Mouse (Mus musculus) thymus, adult 2 months (tissue): ENCODE results near the gene Prkaa1.
A peak's percentile ranks its signal among the peaks of the same experiment; 100 is the strongest.

Experiments
- CTCF ChIP-seq: fragments of 200-500 bp; IDR thresholded peaks from 2 replicates; pipeline ENCODE4 v1.5.1; 2012; ENCODE audit warnings: mild to moderate bottlenecking, control low read depth, low read length, moderate library complexity, borderline replicate concordance; ENCODE audit not compliant: control insufficient read depth, poor library complexity, insufficient read depth; ENCODE audit errors: extremely low read depth
- POLR2A ChIP-seq: fragments of 200-500 bp; IDR thresholded peaks from 2 replicates; pipeline ENCODE4 v1.6.1; 2012; ENCODE audit warnings: mild to moderate bottlenecking, low read length, control low read depth, moderate library complexity; ENCODE audit not compliant: control insufficient read depth, poor library complexity, insufficient read depth; ENCODE audit errors: extremely low read depth

DNA sequence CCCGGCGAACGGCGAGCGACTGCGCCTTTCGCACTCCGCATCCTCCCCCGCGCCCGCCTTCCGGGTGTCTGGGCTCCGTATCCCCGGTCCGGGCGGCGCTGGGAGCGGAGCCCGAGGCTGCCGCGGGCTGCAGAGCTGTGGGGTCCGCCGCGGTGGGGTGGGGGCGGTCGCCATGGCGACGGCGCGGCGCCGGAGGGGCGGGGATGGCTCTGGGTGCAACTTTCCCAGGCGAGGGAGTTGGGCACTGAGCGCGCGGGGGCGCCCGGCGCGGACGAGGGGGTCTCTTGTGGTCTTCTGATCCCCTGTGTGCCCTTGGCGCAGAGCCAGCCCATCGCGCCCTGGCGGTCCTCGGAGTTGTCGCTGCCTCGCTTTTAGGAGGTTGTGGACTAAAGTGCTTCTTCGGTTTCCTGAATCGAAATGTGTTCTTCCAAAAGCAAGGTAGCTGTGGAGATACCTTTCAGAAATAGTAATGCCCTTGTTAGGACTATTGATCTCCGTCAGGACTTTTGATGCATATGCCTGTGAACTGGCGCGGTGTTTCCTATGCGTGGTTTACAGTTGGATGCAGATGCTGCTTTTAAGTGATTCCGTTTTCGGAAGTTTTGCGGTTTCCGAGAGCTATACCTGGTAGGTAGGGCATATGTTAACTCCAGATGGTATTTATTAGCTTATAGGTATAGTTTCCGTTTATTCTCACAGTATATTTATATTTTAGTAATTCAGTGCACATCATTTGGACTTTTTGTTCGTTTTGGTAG lies 539 bp downstream of the Prkaa1 start:
- TF ChIP-seq POLR2A (no peak), CTCF (peak; percentile 55; the same call in 1 of the 2 replicates)
